In the genomic region with DNA sequence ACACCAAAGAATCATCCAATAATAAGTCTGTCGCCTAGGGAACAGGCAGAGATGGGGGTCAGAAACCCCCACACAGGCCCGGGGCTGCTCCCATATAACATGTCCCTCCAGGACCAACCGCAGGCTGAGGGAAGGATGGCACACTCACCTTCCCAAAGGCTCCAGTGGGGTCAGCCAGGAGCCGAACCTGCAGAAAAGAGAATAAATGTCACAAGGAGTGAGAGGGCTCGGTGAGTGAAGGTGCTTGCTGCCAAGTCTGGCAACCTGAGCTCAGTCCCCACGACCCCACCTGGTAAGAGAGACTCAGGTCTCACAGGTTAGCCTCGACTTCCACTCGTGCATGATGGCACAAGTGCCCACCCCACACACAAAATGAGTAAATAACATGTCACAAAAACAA, we compare ENCODE assay signal across 25 mouse cellular contexts. TPM values are rescaled to one million over a fixed set of nuclear protein-coding genes. Genes with fewer than 3 reads are reported as not detected.
A peak's percentile ranks its signal among the peaks of the same experiment; 100 is the strongest.
DNase-seq lines count a peak whose midpoint lies in the region; ATAC-seq and TF ChIP-seq lines count a peak whose summit lies in the region.
"Had no signal": no experiment of that assay in that cellular context is flagged by ENCODE, and none has a peak within 500 bp of the region (broad histone marks: within the 10 kb centered on the region; RNA-seq: fewer than 3 reads in every experiment).

No protein-coding gene starts in this region.

- H3K9ac ChIP-seq in forebrain, embryonic 13.5 days, result 0 out of 2 replicates have a peak overlapping the region, but pooled peaks have one; percentile 6
- H3K9ac ChIP-seq in forebrain, embryonic 11.5 days (ENCODE audit: low read length), result no peak overlapping the region
- H3K9ac ChIP-seq in kidney, embryonic 16.5 days (replicated peaks; ENCODE audit: low read length), result peak overlapping the region; percentile 86; the same call in 1 of the 2 replicates
- H3K9ac ChIP-seq: forebrain, embryonic 15.5 days; liver, embryonic 14.5 days had no signal

- H3K4me1 ChIP-seq in forebrain, embryonic 13.5 days, result peaks cover 25% of the 10 kb centered on the region
- peaks cover 15% of the 10 kb centered on the region for H3K4me1 ChIP-seq in forebrain, embryonic 11.5 days (replicated peaks; ENCODE audit: control insufficient read depth, insufficient read depth, low read length)
- H3K4me1 ChIP-seq in kidney, embryonic 16.5 days (ENCODE audit: insufficient read depth, low read length), result peaks cover 29% of the 10 kb centered on the region
- peaks cover 68% of the 10 kb centered on the region for H3K4me1 ChIP-seq in megakaryocyte, embryonic 14.5 days
- peaks cover 2% of the 10 kb centered on the region for H3K4me1 ChIP-seq in small intestine, adult 2 months (ENCODE audit: control insufficient read depth, insufficient read depth, insufficient read length, low read length)

- ATAC-seq in forebrain, embryonic 13.5 days, result no peak
- no peak for ATAC-seq in forebrain, embryonic 11.5 days (replicated peaks; ENCODE audit: low FRiP score)
- no peak for ATAC-seq in kidney, embryonic 16.5 days (ENCODE audit: low FRiP score, low TSS enrichment)
- no peak for ATAC-seq in megakaryocyte, adult 5-6 weeks (ENCODE audit: poor library complexity, severe bottlenecking)
- ATAC-seq: forebrain, embryonic 15.5 days; hindbrain, postnatal 0 days had no signal

- no peak for DNase-seq in forebrain, embryonic 11.5 days (ENCODE audit: low spot score)
- no peak for DNase-seq in kidney, postnatal 10 days
- DNase-seq in c-Kit-positive CD71-positive TER-119-positive erythroid progenitor cells, embryonic 14.5 days (ENCODE audit: low spot score), result no peak
- DNase-seq: adrenal gland, postnatal 25 days; B cell, adult 2 months; gastrocnemius, postnatal 14 days; heart, adult 2 months; kidney, postnatal 14 days; spleen, adult 18-20 months; thymus, adult 18-20 months; thymus, postnatal 4 days had no signal

- H3K36me3 ChIP-seq in forebrain, embryonic 13.5 days (ENCODE audit: poor library complexity, severe bottlenecking), result peaks cover 47% of the 10 kb centered on the region
- peaks cover 4% of the 10 kb centered on the region for H3K36me3 ChIP-seq in forebrain, embryonic 11.5 days (ENCODE audit: control insufficient read depth, insufficient read depth, low read length)
- H3K36me3 ChIP-seq in kidney, embryonic 16.5 days (ENCODE audit: insufficient read depth, low read length), result peaks cover 31% of the 10 kb centered on the region
- H3K36me3 ChIP-seq in megakaryocyte, embryonic 14.5 days (replicated peaks; ENCODE audit: low read length), result peaks cover 64% of the 10 kb centered on the region
- H3K36me3 ChIP-seq in small intestine, adult 2 months (ENCODE audit: control insufficient read depth, insufficient read depth, low read length), result peaks cover 38% of the 10 kb centered on the region

- H3K27me3 ChIP-seq in forebrain, embryonic 13.5 days, result no peaks in the 10 kb centered on the region
- H3K27me3 ChIP-seq in forebrain, embryonic 11.5 days (ENCODE audit: control insufficient read depth, insufficient read depth, low read length), result no peaks in the 10 kb centered on the region
- no peaks in the 10 kb centered on the region for H3K27me3 ChIP-seq in kidney, embryonic 16.5 days (ENCODE audit: insufficient read depth, low read length)
- no peaks in the 10 kb centered on the region for H3K27me3 ChIP-seq in megakaryocyte, embryonic 14.5 days (replicated peaks)
- no peaks in the 10 kb centered on the region for H3K27me3 ChIP-seq in small intestine, adult 2 months (ENCODE audit: control insufficient read depth, insufficient read depth, low read length)
- H3K27me3 ChIP-seq: forebrain, embryonic 15.5 days; neural tube, embryonic 13.5 days had no signal

- TF ChIP-seq POLR2A in small intestine, adult 2 months (IDR thresholded peaks at IDR 0.05; ENCODE audit: low read depth, low read length), result no peak

- H3K9me3 ChIP-seq in forebrain, embryonic 13.5 days (replicated peaks), result no peaks in the 10 kb centered on the region
- no peaks in the 10 kb centered on the region for H3K9me3 ChIP-seq in forebrain, embryonic 11.5 days (ENCODE audit: control insufficient read depth, low read length)
- no peaks in the 10 kb centered on the region for H3K9me3 ChIP-seq in kidney, embryonic 16.5 days (ENCODE audit: low read length)
- no peaks in the 10 kb centered on the region for H3K9me3 ChIP-seq in megakaryocyte, embryonic 14.5 days
- H3K9me3 ChIP-seq: forebrain, embryonic 15.5 days; hindbrain, embryonic 10.5 days; limb, embryonic 10.5 days; midbrain, embryonic 10.5 days; neural tube, embryonic 13.5 days had no signal

- no peak overlapping the region for H3K27ac ChIP-seq in forebrain, embryonic 13.5 days
- no peak overlapping the region for H3K27ac ChIP-seq in forebrain, embryonic 11.5 days (ENCODE audit: low read depth, low read length)
- no peak overlapping the region for H3K27ac ChIP-seq in kidney, embryonic 16.5 days (ENCODE audit: low read length)
- no peak overlapping the region for H3K27ac ChIP-seq in small intestine, adult 2 months (ENCODE audit: insufficient read depth, low read depth, low read length)
- H3K27ac ChIP-seq: forebrain, embryonic 15.5 days; heart, adult 2 months; hindbrain, embryonic 10.5 days; hindbrain, postnatal 0 days; left cerebral cortex, adult 2 months; limb, embryonic 10.5 days; liver, embryonic 14.5 days; midbrain, embryonic 10.5 days; neural tube, embryonic 13.5 days had no signal

- WGBS in forebrain, embryonic 13.5 days, result 88% methylated on average over 8 of the region's 8 CpGs
- 89% methylated on average over 8 of the region's 8 CpGs for WGBS in forebrain, embryonic 11.5 days
- WGBS in kidney, embryonic 16.5 days, result 81% methylated on average over 8 of the region's 8 CpGs
- WGBS in small intestine, adult 2 months, result 90% methylated on average over 8 of the region's 8 CpGs

- no peak for TF ChIP-seq CTCF in small intestine, adult 2 months (IDR thresholded peaks at IDR 0.05; ENCODE audit: extremely low read depth, insufficient read length, insufficient replicate concordance, low read depth, low read length)

- no peak overlapping the region for H3K4me2 ChIP-seq in forebrain, embryonic 13.5 days
- no peak overlapping the region for H3K4me2 ChIP-seq in forebrain, embryonic 11.5 days (ENCODE audit: low read depth, low read length, severe bottlenecking)
- no peak overlapping the region for H3K4me2 ChIP-seq in kidney, embryonic 16.5 days (replicated peaks; ENCODE audit: low read depth, low read length)
- H3K4me2 ChIP-seq: forebrain, embryonic 15.5 days had no signal

- no peak overlapping the region for H3K4me3 ChIP-seq in forebrain, embryonic 13.5 days
- no peak overlapping the region for H3K4me3 ChIP-seq in forebrain, embryonic 11.5 days (ENCODE audit: low read depth, low read length)
- no peak overlapping the region for H3K4me3 ChIP-seq in kidney, embryonic 16.5 days (ENCODE audit: low read length)
- H3K4me3 ChIP-seq in megakaryocyte, embryonic 14.5 days (replicated peaks), result peak overlapping the region; percentile 99
- 0 out of 2 replicates have a peak overlapping the region, but pooled peaks have one; percentile 9 for H3K4me3 ChIP-seq in small intestine, adult 2 months (ENCODE audit: low read depth, low read length)
- H3K4me3 ChIP-seq: erythroblast, embryonic 14.5 days; forebrain, embryonic 15.5 days; heart, adult 2 months; hindbrain, embryonic 10.5 days had no signal

RNA-seq across cellular contexts. Expression of a gene that starts 2.4 kb away (rescaled TPM):
- 141 and 167 TPM in 2 replicates for polyA plus RNA-seq in forebrain, embryonic 13.5 days (2015; fragmentation: Nextera tagmentation; extraction: Ambion mirVana)
- 144 and 152 TPM in 2 replicates for polyA plus RNA-seq in forebrain, embryonic 11.5 days (2014; fragmentation: Nextera tagmentation; extraction: Ambion mirVana)
- polyA plus RNA-seq in kidney, embryonic 16.5 days (2015; fragmentation: Nextera tagmentation; extraction: Ambion mirVana), result 141 and 145 TPM in 2 replicates
- 107 and 147 TPM in 2 replicates for polyA plus RNA-seq in megakaryocyte, embryonic 14.5 days (2012; ENCODE audit: insufficient read depth, low replicate concordance)
- total RNA-seq in megakaryocyte, adult 5-6 weeks (2015), result 133 and 146 TPM in 2 replicates
- 176 and 188 TPM in 2 replicates for total RNA-seq in megakaryocyte, adult 5-6 weeks (2017)
- 29.0 and 52.3 TPM in 2 replicates for polyA plus RNA-seq in small intestine, adult 2 months (2012; rRNA removed)

RNA-seq across cellular contexts. Expression of a gene that starts 2.8 kb away (rescaled TPM):
- 186 and 201 TPM in 2 replicates for polyA plus RNA-seq in forebrain, embryonic 13.5 days (2015; fragmentation: Nextera tagmentation; extraction: Ambion mirVana)
- polyA plus RNA-seq in forebrain, embryonic 11.5 days (2014; fragmentation: Nextera tagmentation; extraction: Ambion mirVana), result 105 and 106 TPM in 2 replicates
- 325 and 350 TPM in 2 replicates for polyA plus RNA-seq in kidney, embryonic 16.5 days (2015; fragmentation: Nextera tagmentation; extraction: Ambion mirVana)
- 209 and 955 TPM in 2 replicates for polyA plus RNA-seq in megakaryocyte, embryonic 14.5 days (2012; ENCODE audit: insufficient read depth, low replicate concordance)
- total RNA-seq in megakaryocyte, adult 5-6 weeks (2015), result 951 and 1,046 TPM in 2 replicates
- 1,745 and 2,032 TPM in 2 replicates for total RNA-seq in megakaryocyte, adult 5-6 weeks (2017)
- 94.6 and 180 TPM in 2 replicates for polyA plus RNA-seq in small intestine, adult 2 months (2012; rRNA removed)

RNA-seq across cellular contexts. Expression of a gene that starts 14.5 kb away (rescaled TPM):
- 15.3 and 15.7 TPM in 2 replicates for polyA plus RNA-seq in forebrain, embryonic 13.5 days (2015; fragmentation: Nextera tagmentation; extraction: Ambion mirVana)
- 5.4 TPM in 2 replicates for polyA plus RNA-seq in forebrain, embryonic 11.5 days (2014; fragmentation: Nextera tagmentation; extraction: Ambion mirVana)
- polyA plus RNA-seq in kidney, embryonic 16.5 days (2015; fragmentation: Nextera tagmentation; extraction: Ambion mirVana), result 18.0 and 19.4 TPM in 2 replicates
- polyA plus RNA-seq in megakaryocyte, embryonic 14.5 days (2012; ENCODE audit: insufficient read depth, low replicate concordance), result 56.1 and 76.3 TPM in 2 replicates
- 11.9 and 12.4 TPM in 2 replicates for total RNA-seq in megakaryocyte, adult 5-6 weeks (2015)
- total RNA-seq in megakaryocyte, adult 5-6 weeks (2017), result 24.6 and 28.9 TPM in 2 replicates
- polyA plus RNA-seq in small intestine, adult 2 months (2012; rRNA removed), result 168 and 346 TPM in 2 replicates

RNA-seq across cellular contexts. Expression of a gene that starts 18.1 kb away (rescaled TPM):
- polyA plus RNA-seq in forebrain, embryonic 13.5 days (2015; fragmentation: Nextera tagmentation; extraction: Ambion mirVana), result 0.74 TPM in 1 of 2 replicates, not detected in the other
- polyA plus RNA-seq in forebrain, embryonic 11.5 days (2014; fragmentation: Nextera tagmentation; extraction: Ambion mirVana), result not detected in 2 replicates
- polyA plus RNA-seq in kidney, embryonic 16.5 days (2015; fragmentation: Nextera tagmentation; extraction: Ambion mirVana), result 3.4 and 3.7 TPM in 2 replicates
- 0.83 TPM in 1 of 2 replicates, not detected in the other for polyA plus RNA-seq in megakaryocyte, embryonic 14.5 days (2012; ENCODE audit: insufficient read depth, low replicate concordance)
- total RNA-seq in megakaryocyte, adult 5-6 weeks (2015), result not detected in 2 replicates
- total RNA-seq in megakaryocyte, adult 5-6 weeks (2017), result not detected in 2 replicates
- polyA plus RNA-seq in small intestine, adult 2 months (2012; rRNA removed), result not detected in 2 replicates
- total RNA-seq: adrenal gland, postnatal 25 days; gastrocnemius, postnatal 14 days; heart, adult 2 months; hindbrain, postnatal 0 days had no signal
- polyA plus RNA-seq: erythroblast, embryonic 14.5 days; hindbrain, embryonic 10.5 days had no signal

RNA-seq across cellular contexts. Expression of a gene that starts 27.2 kb away (rescaled TPM):
- 0.25 TPM in 1 of 2 replicates, not detected in the other for polyA plus RNA-seq in forebrain, embryonic 13.5 days (2015; fragmentation: Nextera tagmentation; extraction: Ambion mirVana)
- polyA plus RNA-seq in forebrain, embryonic 11.5 days (2014; fragmentation: Nextera tagmentation; extraction: Ambion mirVana), result not detected in 2 replicates
- polyA plus RNA-seq in kidney, embryonic 16.5 days (2015; fragmentation: Nextera tagmentation; extraction: Ambion mirVana), result 0.42 and 0.71 TPM in 2 replicates
- 0.08 TPM in 1 of 2 replicates, not detected in the other for polyA plus RNA-seq in megakaryocyte, embryonic 14.5 days (2012; ENCODE audit: insufficient read depth, low replicate concordance)
- total RNA-seq in megakaryocyte, adult 5-6 weeks (2015), result not detected in 2 replicates
- 0.11 TPM in 1 of 2 replicates, not detected in the other for total RNA-seq in megakaryocyte, adult 5-6 weeks (2017)
- polyA plus RNA-seq in small intestine, adult 2 months (2012; rRNA removed), result not detected in 2 replicates
- total RNA-seq: gastrocnemius, postnatal 14 days; heart, adult 2 months had no signal
- polyA plus RNA-seq: erythroblast, embryonic 14.5 days; hindbrain, embryonic 10.5 days had no signal

Comparison
In these comparisons a context has a peak if more than half of its experiments do, and no peak if none do; other contexts are left out.
1. H3K4me3 ChIP-seq: peak in megakaryocyte, embryonic 14.5 days (single experiment) and small intestine, adult 2 months (single experiment); none in forebrain, embryonic 13.5 days (single experiment), forebrain, embryonic 11.5 days (single experiment) and kidney, embryonic 16.5 days (single experiment).